Mouse (Mus musculus): Measurements from ENCODE around the gene Ranbp1. TPM values are rescaled to one million over a fixed set of nuclear protein-coding genes. Genes with fewer than 3 reads are reported as not detected.
"Not testable (repeated sequence)": the region's sequence is repeated elsewhere in the genome, so short reads cannot be mapped to it uniquely, and the experiment has no call there.

Ranbp1 gene
- 64.4 and 76.0 TPM in 2 replicates for polyA plus RNA-seq (2012; rRNA removed)

- H3K27ac ChIP-seq (ENCODE audit: control insufficient read depth, insufficient read depth, low read depth, low read length), result peak within 1 kb of the TSS; percentile 86
- H3K4me3 ChIP-seq (ENCODE audit: control insufficient read depth, low read depth, low read length), result peak within 1 kb of the TSS; percentile 95
- TF ChIP-seq POLR2A (IDR thresholded peaks at IDR 0.05; ENCODE audit: control insufficient read depth, low read depth, low read length) (peak; percentile 52), CTCF (IDR thresholded peaks at IDR 0.05; ENCODE audit: control insufficient read depth, insufficient read depth, insufficient replicate concordance, low read depth, low read length) (no peak)
- H3K27me3 ChIP-seq (ENCODE audit: control insufficient read depth, insufficient read depth, low read length), result no peaks in the 10 kb centered on the region
- H3K4me1 ChIP-seq (ENCODE audit: control insufficient read depth, insufficient read depth, low read length), result peaks cover 7% of the 10 kb centered on the region
- no peaks in the 10 kb centered on the region; the same call in 1 of the 2 replicates for H3K36me3 ChIP-seq (ENCODE audit: control insufficient read depth, insufficient read depth, low read length)
Measured at GRCm38 (mm10) chr16:18248433-18249363, at the start of gene Ranbp1, which contains the start of gene Trmt2a. Gene Ranbp1, minus strand, starts transcription at chr16:18248732. Gene Trmt2a, plus strand, starts transcription at chr16:18248679.

- Histone ChIP-seq H3K4me3 (ENCODE audit: control insufficient read depth, low read depth, low read length) (peak overlapping the region; percentile 95), H3K27ac (ENCODE audit: control insufficient read depth, insufficient read depth, low read depth, low read length) (peak overlapping the region; percentile 81)
- not testable (repeated sequence) for H3K4me1 ChIP-seq (ENCODE audit: control insufficient read depth, insufficient read depth, low read length); H3K27me3 ChIP-seq (ENCODE audit: control insufficient read depth, insufficient read depth, low read length); H3K36me3 ChIP-seq (ENCODE audit: control insufficient read depth, insufficient read depth, low read length)
Measured at GRCm38 (mm10) chr16:18289614-18290013, 41.1 kb upstream of the Ranbp1 start.

- Histone ChIP-seq H3K27me3 (ENCODE audit: control insufficient read depth, insufficient read depth, low read length) (no peaks in the 10 kb centered on the region), H3K4me3 (ENCODE audit: control insufficient read depth, low read depth, low read length) (peak within 1 kb of the TSS; percentile 95), H3K4me1 (ENCODE audit: control insufficient read depth, insufficient read depth, low read length) (peaks cover 5% of the 10 kb centered on the region), H3K36me3 (ENCODE audit: control insufficient read depth, insufficient read depth, low read length) (peaks cover 1% of the 10 kb centered on the region), H3K27ac (ENCODE audit: control insufficient read depth, insufficient read depth, low read depth, low read length) (peak within 1 kb of the TSS; percentile 85)
- peak; percentile 68 for TF ChIP-seq POLR2A (IDR thresholded peaks at IDR 0.05; ENCODE audit: control insufficient read depth, low read depth, low read length)
- TF ChIP-seq CTCF (IDR thresholded peaks at IDR 0.05; ENCODE audit: control insufficient read depth, insufficient read depth, insufficient replicate concordance, low read depth, low read length), result no peak
Measured at GRCm38 (mm10) chr16:18289067-18289588, 40.6 kb upstream of the Ranbp1 start, which contains the start of gene Dgcr8. Gene Dgcr8, minus strand, starts transcription at chr16:18289246.

GRCm38 (mm10) chr16:18288581-18289061 is 40.1 kb upstream of the Ranbp1 start:
- H3K27me3 ChIP-seq (ENCODE audit: control insufficient read depth, insufficient read depth, low read length), result no peaks in the 10 kb centered on the region

GRCm38 (mm10) chr16:18288166-18288565 is 39.6 kb upstream of the Ranbp1 start:
- TF ChIP-seq POLR2A (IDR thresholded peaks at IDR 0.05; ENCODE audit: control insufficient read depth, low read depth, low read length) (no peak), CTCF (IDR thresholded peaks at IDR 0.05; ENCODE audit: control insufficient read depth, insufficient read depth, insufficient replicate concordance, low read depth, low read length) (no peak)
- peaks cover 5% of the 10 kb centered on the region for H3K4me1 ChIP-seq (ENCODE audit: control insufficient read depth, insufficient read depth, low read length)
- H3K4me3 ChIP-seq (ENCODE audit: control insufficient read depth, low read depth, low read length), result peak overlapping the region; percentile 95
- H3K36me3 ChIP-seq (ENCODE audit: control insufficient read depth, insufficient read depth, low read length), result peaks cover 1% of the 10 kb centered on the region
- H3K27ac ChIP-seq (ENCODE audit: control insufficient read depth, insufficient read depth, low read depth, low read length), result peak overlapping the region; percentile 85
- H3K27me3 ChIP-seq (ENCODE audit: control insufficient read depth, insufficient read depth, low read length), result no peaks in the 10 kb centered on the region

More at GRCm38 (mm10) chr16:18288581-18289061, 40.1 kb upstream of the Ranbp1 start:
- TF ChIP-seq POLR2A (IDR thresholded peaks at IDR 0.05; ENCODE audit: control insufficient read depth, low read depth, low read length) (no peak), CTCF (IDR thresholded peaks at IDR 0.05; ENCODE audit: control insufficient read depth, insufficient read depth, insufficient replicate concordance, low read depth, low read length) (no peak)
- Histone ChIP-seq H3K4me3 (ENCODE audit: control insufficient read depth, low read depth, low read length) (peak overlapping the region; percentile 95), H3K27ac (ENCODE audit: control insufficient read depth, insufficient read depth, low read depth, low read length) (peak overlapping the region; percentile 85), H3K4me1 (ENCODE audit: control insufficient read depth, insufficient read depth, low read length) (peaks cover 5% of the 10 kb centered on the region), H3K36me3 (ENCODE audit: control insufficient read depth, insufficient read depth, low read length) (peaks cover 1% of the 10 kb centered on the region)

GRCm38 (mm10) chr16:18275166-18275565 is 26.6 kb upstream of the Ranbp1 start:
- Histone ChIP-seq H3K27ac (ENCODE audit: control insufficient read depth, insufficient read depth, low read depth, low read length) (no peak overlapping the region), H3K27me3 (ENCODE audit: control insufficient read depth, insufficient read depth, low read length) (no peaks in the 10 kb centered on the region), H3K4me3 (ENCODE audit: control insufficient read depth, low read depth, low read length) (no peak overlapping the region), H3K4me1 (ENCODE audit: control insufficient read depth, insufficient read depth, low read length) (no peaks in the 10 kb centered on the region), H3K36me3 (ENCODE audit: control insufficient read depth, insufficient read depth, low read length) (peaks cover 7% of the 10 kb centered on the region)
- no peak for TF ChIP-seq POLR2A (IDR thresholded peaks at IDR 0.05; ENCODE audit: control insufficient read depth, low read depth, low read length)
- no peak for TF ChIP-seq CTCF (IDR thresholded peaks at IDR 0.05; ENCODE audit: control insufficient read depth, insufficient read depth, insufficient replicate concordance, low read depth, low read length)

- H3K4me1 ChIP-seq (ENCODE audit: control insufficient read depth, insufficient read depth, low read length), result no peaks in the 10 kb centered on the region
- no peaks in the 10 kb centered on the region for H3K27me3 ChIP-seq (ENCODE audit: control insufficient read depth, insufficient read depth, low read length)
- no peak overlapping the region for H3K4me3 ChIP-seq (ENCODE audit: control insufficient read depth, low read depth, low read length)
- H3K27ac ChIP-seq (ENCODE audit: control insufficient read depth, insufficient read depth, low read depth, low read length), result no peak overlapping the region
- TF ChIP-seq POLR2A (IDR thresholded peaks at IDR 0.05; ENCODE audit: control insufficient read depth, low read depth, low read length) (no peak), CTCF (IDR thresholded peaks at IDR 0.05; ENCODE audit: control insufficient read depth, insufficient read depth, insufficient replicate concordance, low read depth, low read length) (no peak)
- peaks cover 2% of the 10 kb centered on the region; the same call in 1 of the 2 replicates for H3K36me3 ChIP-seq (ENCODE audit: control insufficient read depth, insufficient read depth, low read length)
Measured at GRCm38 (mm10) chr16:18268182-18268581, 19.6 kb upstream of the Ranbp1 start.

All from testis, adult 2 months (tissue).